Mouse (Mus musculus) forebrain, embryonic 16.5 days (tissue): Measurements from ENCODE around the gene Map3k20. TPM values are rescaled to one million over a fixed set of nuclear protein-coding genes. Genes with fewer than 3 reads are reported as not detected.

Experiments
- ATAC-seq: fragments of 200-750 bp; cut with Nextera tagmentation; 2 replicates; pipeline ENCODE4 v1.8.0; 2017; ENCODE audit warnings: mild to moderate bottlenecking, moderate library complexity
- H3K27ac ChIP-seq: fragments of 300-500 bp; sonication (generic); 2 replicates; pipeline ENCODE4 v1.5.1; 2014; ENCODE audit warnings: low read length, control low read depth
- H3K27me3 ChIP-seq: fragments of 300-500 bp; sonication (generic); replicated peaks from 2 replicates; pipeline ENCODE4 v1.6.1; 2014; ENCODE audit warnings: low read length; ENCODE audit not compliant: control insufficient read depth, insufficient read depth
- H3K36me3 ChIP-seq: fragments of 300-500 bp; sonication (generic); 2 replicates; pipeline ENCODE4 v1.6.1; 2014; ENCODE audit not compliant: control insufficient read depth, insufficient read depth
- H3K4me1 ChIP-seq: fragments of 300-500 bp; sonication (generic); replicated peaks from 2 replicates; pipeline ENCODE4 v1.6.1; 2014; ENCODE audit warnings: low read length; ENCODE audit not compliant: control insufficient read depth, insufficient read depth
- H3K4me2 ChIP-seq: fragments of 300-500 bp; sonication (generic); 2 replicates; pipeline ENCODE4 v1.6.1; 2014; ENCODE audit warnings: mild to moderate bottlenecking, low read length, control low read depth
- H3K4me3 ChIP-seq: fragments of 300-500 bp; sonication (generic); replicated peaks from 2 replicates; pipeline ENCODE4 v1.5.1; 2014; ENCODE audit warnings: mild to moderate bottlenecking, low read length, control low read depth
- H3K9ac ChIP-seq: fragments of 300-500 bp; sonication (generic); replicated peaks from 2 replicates; pipeline ENCODE4 v1.6.1; 2014; ENCODE audit warnings: low read depth, low read length, control low read depth
- H3K9me3 ChIP-seq: fragments of 300-500 bp; sonication (generic); 2 replicates; pipeline ENCODE4 v1.6.1; 2016; ENCODE audit warnings: low read length; ENCODE audit not compliant: control insufficient read depth
- WGBS: fragments of 180-500 bp; shearing (Covaris S2); extraction: QIAGEN DNeasy Blood & Tissue Kit; methylation state at CpG from one replicate; pipeline ENCODE4 v1.1.7; 2014; 5-methylcytosine and 5-hydroxymethylcytosine counted together
- polyA plus RNA-seq: library from polyadenylated mRNA; unstranded; fragments of >200 nt; fragmentation: Nextera tagmentation; extraction: Ambion mirVana; gene quantifications from 2 replicates; pipeline ENCODE4 v1.2.1, GENCODE M21; 2015

Map3k20 gene
- polyA plus RNA-seq, 1 experiment from 2014 or later: 4.2 TPM

- Histone ChIP-seq H3K27ac (no peak overlapping the region), H3K4me2 (no peak overlapping the region), H3K36me3 (no peaks in the 10 kb centered on the region), H3K4me1 (peaks cover 6% of the 10 kb centered on the region; the same call in 1 of the 2 replicates), H3K4me3 (no peak overlapping the region), H3K9me3 (no peaks in the 10 kb centered on the region), H3K27me3 (no peaks in the 10 kb centered on the region; the same call in 1 of the 2 replicates), H3K9ac (no peak overlapping the region)
- 89% methylated on average over 11 of the region's 11 CpGs for WGBS
- ATAC-seq: no peak
Observed at GRCm38 (mm10) chr2:72246376-72246775, 39.1 kb upstream of the Map3k20 start.

GRCm38 (mm10) chr2:72247819-72248218 is 37.6 kb upstream of the Map3k20 start:
- Histone ChIP-seq H3K27ac (no peak overlapping the region), H3K4me2 (no peak overlapping the region), H3K27me3 (no peaks in the 10 kb centered on the region; the same call in 1 of the 2 replicates), H3K4me1 (peaks cover 2% of the 10 kb centered on the region; the same call in 1 of the 2 replicates), H3K9ac (no peak overlapping the region), H3K9me3 (no peaks in the 10 kb centered on the region), H3K36me3 (no peaks in the 10 kb centered on the region), H3K4me3 (no peak overlapping the region)
- WGBS: 94% methylated on average over 6 of the region's 6 CpGs
- no peak for ATAC-seq

GRCm38 (mm10) chr2:72252510-72253505 is 32.6 kb upstream of the Map3k20 start:
- 41% methylated on average over 18 of the region's 18 CpGs for WGBS
- peaks cover 16% of the 10 kb centered on the region for H3K4me1 ChIP-seq
- H3K9me3 ChIP-seq: no peaks in the 10 kb centered on the region
- no peak overlapping the region for H3K4me2 ChIP-seq
- ATAC-seq: no peak
- no peak overlapping the region for H3K4me3 ChIP-seq
- H3K36me3 ChIP-seq: no peaks in the 10 kb centered on the region
- H3K27me3 ChIP-seq: no peaks in the 10 kb centered on the region
- H3K27ac ChIP-seq: no peak overlapping the region
- H3K9ac ChIP-seq: no peak overlapping the region

DNA sequence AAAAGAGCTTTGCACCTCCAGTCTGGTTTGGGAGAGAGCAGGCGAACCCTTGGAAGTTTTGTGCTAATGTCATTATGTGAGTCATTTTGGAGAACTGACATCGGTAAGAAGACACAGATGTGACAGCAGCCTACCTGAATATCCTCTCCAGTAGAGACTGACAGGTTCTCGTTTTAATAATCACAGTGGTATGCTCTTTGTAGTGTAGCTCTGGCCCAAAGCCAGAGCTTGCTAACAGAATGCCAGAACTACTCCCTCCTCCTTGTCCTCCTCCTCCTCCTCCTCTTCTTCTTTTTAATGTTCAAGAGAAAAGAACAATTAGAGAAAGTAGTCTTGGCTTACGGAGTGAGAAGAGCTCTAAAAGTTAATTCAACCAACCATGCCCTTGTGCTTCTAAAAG is 31.6 kb upstream of the Map3k20 start:
- Histone ChIP-seq H3K27ac (peak overlapping the region; percentile 10; the same call in 1 of the 2 replicates), H3K27me3 (no peaks in the 10 kb centered on the region), H3K9me3 (no peaks in the 10 kb centered on the region), H3K36me3 (no peaks in the 10 kb centered on the region), H3K9ac (no peak overlapping the region), H3K4me2 (no peak overlapping the region), H3K4me3 (no peak overlapping the region), H3K4me1 (peaks cover 16% of the 10 kb centered on the region)
- ATAC-seq: no peak
- 34% methylated on average over 4 of the region's 4 CpGs for WGBS

DNA sequence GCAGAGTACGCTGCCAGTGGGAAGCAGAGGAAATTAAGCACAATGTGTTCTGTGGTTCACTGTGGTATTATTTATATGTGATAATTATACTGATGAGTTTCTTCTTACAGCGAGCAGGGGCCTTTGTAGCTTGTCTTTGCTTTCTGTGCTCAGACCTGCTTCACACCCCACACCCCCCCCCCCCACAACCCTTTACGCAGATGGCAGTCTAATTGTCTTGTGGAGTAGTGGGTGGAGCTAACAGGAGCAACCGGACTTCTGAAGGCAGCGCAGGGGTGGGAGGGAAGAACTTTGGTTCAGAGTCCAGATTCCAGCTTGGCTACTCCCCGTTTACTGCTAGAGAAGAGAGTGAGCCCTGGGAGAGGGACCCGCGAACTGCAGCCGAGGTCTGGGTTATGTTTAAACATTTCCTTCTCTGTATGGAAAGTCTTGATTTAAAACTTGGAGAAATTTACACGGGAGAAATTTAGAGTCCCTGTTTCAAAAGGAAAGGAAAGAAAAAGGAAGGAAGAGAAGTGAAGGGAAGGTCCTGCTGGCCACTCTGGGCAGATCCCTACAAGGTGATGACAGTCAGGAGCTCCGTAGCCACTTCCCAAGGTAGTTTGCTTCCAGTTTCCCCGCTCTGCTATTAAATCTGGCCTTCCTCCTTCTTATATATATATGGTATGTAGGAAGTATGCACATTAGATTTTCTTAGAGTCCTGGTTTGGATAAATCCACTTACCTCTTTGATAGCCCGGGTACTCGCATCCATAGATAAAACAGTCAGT is 30.4 kb upstream of the Map3k20 start:
- 28% methylated on average over 14 of the region's 14 CpGs for WGBS
- no peak overlapping the region; the same call in 1 of the 2 replicates for H3K9ac ChIP-seq
- H3K36me3 ChIP-seq: no peaks in the 10 kb centered on the region
- H3K9me3 ChIP-seq: no peaks in the 10 kb centered on the region
- no peak overlapping the region for H3K4me3 ChIP-seq
- peaks cover 16% of the 10 kb centered on the region for H3K4me1 ChIP-seq
- H3K4me2 ChIP-seq: peak overlapping the region; percentile 34
- no peaks in the 10 kb centered on the region for H3K27me3 ChIP-seq
- 0 out of 2 replicates have a peak overlapping the region, but pooled peaks have one; percentile 4 for H3K27ac ChIP-seq
- peak; percentile 63; the same call in 1 of the 2 replicates for ATAC-seq

- no peaks in the 10 kb centered on the region for H3K36me3 ChIP-seq
- H3K4me2 ChIP-seq: no peak overlapping the region
- no peak overlapping the region for H3K9ac ChIP-seq
- H3K4me1 ChIP-seq: no peaks in the 10 kb centered on the region
- 89% methylated on average over 1 of the region's 1 CpGs for WGBS
- no peak for ATAC-seq
- no peaks in the 10 kb centered on the region for H3K27me3 ChIP-seq
- H3K27ac ChIP-seq: no peak overlapping the region
- H3K9me3 ChIP-seq: no peaks in the 10 kb centered on the region
- H3K4me3 ChIP-seq: no peak overlapping the region
Observed at GRCm38 (mm10) chr2:72260704-72261103, 24.7 kb upstream of the Map3k20 start.

GRCm38 (mm10) chr2:72262814-72263480 is 22.5 kb upstream of the Map3k20 start:
- 92% methylated on average over 6 of the region's 6 CpGs for whole genome bisulfite sequencing
- ATAC-seq: no peak

DNA sequence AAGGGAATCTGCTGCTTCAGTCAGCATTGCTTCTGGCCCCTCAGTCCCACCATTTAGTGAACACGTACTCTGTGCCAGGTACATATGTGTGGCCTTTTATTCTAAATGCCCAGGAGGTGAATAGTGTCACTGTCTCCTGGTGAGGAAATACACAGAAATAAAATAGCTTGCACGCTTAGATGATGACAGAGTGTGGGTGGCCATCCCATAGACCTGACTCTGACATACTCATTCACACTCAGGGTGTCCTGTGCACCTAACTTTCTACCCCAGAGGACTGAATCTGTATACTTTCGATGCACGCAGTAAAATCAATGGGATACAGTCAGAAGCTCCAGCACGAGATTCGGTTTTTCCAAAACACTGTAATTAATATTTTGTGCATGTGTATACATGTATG is 18.0 kb upstream of the Map3k20 start:
- Histone ChIP-seq H3K9ac (no peak overlapping the region), H3K4me3 (no peak overlapping the region), H3K27me3 (no peaks in the 10 kb centered on the region), H3K27ac (no peak overlapping the region), H3K9me3 (no peaks in the 10 kb centered on the region), H3K4me2 (no peak overlapping the region), H3K36me3 (no peaks in the 10 kb centered on the region), H3K4me1 (no peaks in the 10 kb centered on the region)
- no peak for ATAC-seq
- 90% methylated on average over 6 of the region's 6 CpGs for WGBS

More at GRCm38 (mm10) chr2:72262814-72263480, 22.5 kb upstream of the Map3k20 start:
- Histone ChIP-seq H3K4me2 (no peak overlapping the region), H3K27me3 (no peaks in the 10 kb centered on the region), H3K4me3 (no peak overlapping the region), H3K9me3 (no peaks in the 10 kb centered on the region), H3K36me3 (no peaks in the 10 kb centered on the region), H3K4me1 (no peaks in the 10 kb centered on the region), H3K27ac (no peak overlapping the region), H3K9ac (no peak overlapping the region)
